Mouse (Mus musculus) hindbrain, embryonic 11.5 days (tissue): ENCODE results near the gene Ttc4. TPM values are rescaled to one million over a fixed set of nuclear protein-coding genes. Genes with fewer than 3 reads are reported as not detected.

Experiments used
- ATAC-seq: fragments of 200-750 bp; cut with Nextera tagmentation; 2 replicates; pipeline ENCODE4 v1.8.0; 2017; ENCODE audit warnings: mild to moderate bottlenecking, moderate TSS enrichment, moderate library complexity; ENCODE audit not compliant: low FRiP score
- DNase-seq: peaks from one replicate; pipeline ENCODE4 v3.0.0-alpha.2; 2015; ENCODE audit warnings: low spot score
- H3K27ac ChIP-seq: fragments of 300-500 bp; sonication (generic); 2 replicates; pipeline ENCODE4 v1.5.1; 2014; ENCODE audit warnings: mild to moderate bottlenecking, low read depth, low read length
- H3K27me3 ChIP-seq: fragments of 300-500 bp; sonication (generic); 2 replicates; pipeline ENCODE4 v1.6.1; 2014; ENCODE audit warnings: mild to moderate bottlenecking, low read length, moderate library complexity, mixed read lengths; ENCODE audit not compliant: control insufficient read depth, insufficient read depth
- H3K36me3 ChIP-seq: fragments of 300-500 bp; sonication (generic); 2 replicates; pipeline ENCODE4 v1.6.1; 2014; ENCODE audit warnings: mild to moderate bottlenecking, low read length, moderate library complexity, mixed read lengths; ENCODE audit not compliant: control insufficient read depth, insufficient read depth
- H3K4me1 ChIP-seq: fragments of 300-500 bp; sonication (generic); replicated peaks from 2 replicates; pipeline ENCODE4 v1.6.1; 2014; ENCODE audit warnings: low read length, mixed read lengths; ENCODE audit not compliant: control insufficient read depth, insufficient read depth
- H3K4me2 ChIP-seq: fragments of 300-500 bp; sonication (generic); replicated peaks from 2 replicates; pipeline ENCODE4 v1.6.1; 2014; ENCODE audit warnings: mild to moderate bottlenecking, low read depth, low read length
- H3K4me3 ChIP-seq: fragments of 300-500 bp; sonication (generic); 2 replicates; pipeline ENCODE4 v1.5.1; 2014; ENCODE audit warnings: low read depth, low read length
- H3K9ac ChIP-seq: fragments of 300-500 bp; sonication (generic); 2 replicates; pipeline ENCODE4 v1.6.1; 2014; ENCODE audit warnings: low read depth, low read length
- H3K9me3 ChIP-seq: fragments of 300-500 bp; sonication (generic); 2 replicates; pipeline ENCODE4 v1.6.1; 2016; ENCODE audit warnings: low read length; ENCODE audit not compliant: control insufficient read depth
- WGBS: fragments of 180-500 bp; shearing (Covaris S2); extraction: QIAGEN DNeasy Blood & Tissue Kit; methylation state at CpG from one replicate; pipeline ENCODE4 v1.1.7; 2014; 5-methylcytosine and 5-hydroxymethylcytosine counted together
- polyA plus RNA-seq: library from polyadenylated mRNA; unstranded; fragments of >200 nt; fragmentation: Nextera tagmentation; extraction: Ambion mirVana; gene quantifications from 2 replicates; pipeline ENCODE4 v1.2.1, GENCODE M21; 2014

The Ttc4 gene
- polyA plus RNA-seq, 1 experiment from 2014 or later: 78.5 TPM

- WGBS: 51% methylated on average over 8 of the region's 8 CpGs
- no peak for ATAC-seq
- Histone ChIP-seq H3K9ac (no peak overlapping the region), H3K27ac (no peak overlapping the region), H3K4me3 (no peak overlapping the region), H3K27me3 (no peaks in the 10 kb centered on the region), H3K9me3 (no peaks in the 10 kb centered on the region), H3K4me2 (no peak overlapping the region), H3K36me3 (no peaks in the 10 kb centered on the region), H3K4me1 (no peaks in the 10 kb centered on the region)
- no peak for DNase-seq
Measured at GRCm38 (mm10) chr4:106643483-106644217, 35.1 kb downstream of the Ttc4 start.

DNA sequence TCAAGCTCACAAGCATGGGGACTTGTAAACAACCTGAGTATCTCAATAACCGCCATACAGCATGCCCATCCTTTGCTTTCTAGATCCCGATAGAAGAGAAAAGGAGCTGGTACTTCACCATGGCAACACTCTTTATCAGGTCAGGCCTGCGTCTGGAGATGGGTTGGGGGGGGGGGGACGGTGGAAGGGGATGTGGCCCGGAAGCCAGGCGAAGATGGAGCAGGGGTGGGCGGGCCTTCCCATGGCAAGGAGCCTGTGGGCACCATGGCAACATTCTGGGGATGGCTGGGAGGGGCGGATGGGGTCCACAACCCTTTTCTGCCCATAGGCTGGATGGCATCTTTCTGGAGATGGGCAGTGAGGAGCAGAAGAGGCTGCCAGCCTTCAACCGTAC lies 44.7 kb downstream of the Ttc4 start:
- Histone ChIP-seq H3K9ac (no peak overlapping the region), H3K27ac (no peak overlapping the region), H3K4me1 (0 out of 2 replicates have a peak, but pooled peaks cover 2% of the 10 kb centered on the region), H3K36me3 (no peaks in the 10 kb centered on the region), H3K4me3 (no peak overlapping the region), H3K9me3 (no peaks in the 10 kb centered on the region), H3K4me2 (no peak overlapping the region), H3K27me3 (no peaks in the 10 kb centered on the region)
- DNase-seq (no peak), ATAC-seq (no peak)
- 45% methylated on average over 9 of the region's 9 CpGs for WGBS

DNA sequence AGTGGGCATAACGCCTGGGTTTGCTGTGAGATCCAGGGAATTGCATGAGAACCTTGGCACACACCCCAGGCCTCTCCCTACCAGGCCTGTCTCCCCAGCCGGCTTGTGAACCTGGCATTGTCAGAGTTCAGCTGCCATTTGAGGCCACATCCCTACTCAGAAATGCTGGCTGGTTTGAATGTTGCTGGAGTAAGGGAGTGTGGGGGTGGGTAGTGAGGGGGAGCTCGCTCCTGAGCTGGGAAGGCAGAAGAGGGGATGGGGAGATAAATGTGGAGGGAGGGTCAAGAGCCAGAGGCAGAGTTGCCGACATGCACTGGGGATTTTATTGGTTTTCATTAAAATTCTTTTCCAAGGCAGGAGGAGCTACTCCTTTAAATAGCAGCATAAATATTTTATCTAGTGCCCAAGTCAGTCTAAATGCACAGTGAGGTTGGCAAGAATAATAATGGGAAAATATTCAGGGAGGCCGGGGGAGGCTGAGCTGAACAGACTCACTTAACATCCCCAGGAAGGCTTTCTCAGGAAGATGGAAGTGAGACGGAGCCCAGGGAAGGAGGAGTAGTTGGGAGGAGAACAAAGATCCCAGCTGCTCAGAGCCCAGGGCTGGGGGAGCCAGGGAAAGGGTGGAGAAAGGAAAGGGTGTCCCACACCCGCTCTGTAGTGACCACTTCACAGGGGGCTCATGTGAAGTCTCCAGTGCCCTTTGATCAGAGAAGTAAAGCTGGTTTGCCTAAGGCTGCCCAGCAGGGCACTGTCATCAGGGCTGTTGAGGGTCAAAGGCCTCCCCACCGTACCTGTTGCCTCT lies 45.3 kb downstream of the Ttc4 start:
- H3K4me2 ChIP-seq: no peak overlapping the region
- no peaks in the 10 kb centered on the region for H3K9me3 ChIP-seq
- no peak for ATAC-seq
- no peaks in the 10 kb centered on the region for H3K27me3 ChIP-seq
- H3K4me1 ChIP-seq: 0 out of 2 replicates have a peak, but pooled peaks cover 2% of the 10 kb centered on the region
- H3K4me3 ChIP-seq: no peak overlapping the region
- no peak overlapping the region for H3K27ac ChIP-seq
- no peak for DNase-seq
- WGBS: 42% methylated on average over 8 of the region's 8 CpGs
- H3K9ac ChIP-seq: no peak overlapping the region
- H3K36me3 ChIP-seq: no peaks in the 10 kb centered on the region

GRCm38 (mm10) chr4:106632313-106632712 lies 46.4 kb downstream of the Ttc4 start:
- Histone ChIP-seq H3K27ac (no peak overlapping the region), H3K27me3 (no peaks in the 10 kb centered on the region), H3K9me3 (no peaks in the 10 kb centered on the region), H3K36me3 (no peaks in the 10 kb centered on the region), H3K4me1 (0 out of 2 replicates have a peak, but pooled peaks cover 2% of the 10 kb centered on the region), H3K4me3 (no peak overlapping the region), H3K4me2 (no peak overlapping the region), H3K9ac (no peak overlapping the region)
- no peak for DNase-seq
- no peak for ATAC-seq
- WGBS: 64% methylated on average over 1 of the region's 3 CpGs

GRCm38 (mm10) chr4:106630333-106631220 lies 48.2 kb downstream of the Ttc4 start:
- Histone ChIP-seq H3K4me1 (0 out of 2 replicates have a peak, but pooled peaks cover 2% of the 10 kb centered on the region), H3K9me3 (no peaks in the 10 kb centered on the region), H3K4me3 (no peak overlapping the region), H3K27me3 (no peaks in the 10 kb centered on the region), H3K36me3 (no peaks in the 10 kb centered on the region), H3K27ac (no peak overlapping the region), H3K4me2 (no peak overlapping the region), H3K9ac (no peak overlapping the region)
- ATAC-seq: peak; percentile 76
- 30% methylated on average over 14 of the region's 14 CpGs for WGBS
- DNase-seq: peak; percentile 80

DNA sequence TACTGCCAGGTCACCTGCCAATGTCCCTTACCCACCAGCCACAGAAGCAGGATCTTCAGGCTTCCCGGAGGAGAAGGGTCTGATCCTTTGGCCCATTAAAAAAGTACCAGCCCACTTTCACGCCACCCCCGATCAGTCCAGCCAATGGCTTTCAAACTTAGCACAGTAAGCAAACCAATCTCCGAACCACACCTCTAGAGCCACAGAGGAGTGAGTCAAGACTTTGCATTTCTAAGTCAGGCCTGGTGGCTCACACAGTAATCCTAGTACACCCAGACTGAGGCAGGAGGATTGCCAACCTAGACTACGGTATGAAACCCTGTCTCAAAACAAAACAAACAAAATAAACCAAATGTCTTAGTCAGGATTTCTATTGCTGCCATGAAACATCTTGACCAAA lies 49.4 kb downstream of the Ttc4 start:
- ATAC-seq: no peak
- no peak overlapping the region for H3K4me3 ChIP-seq
- H3K27ac ChIP-seq: no peak overlapping the region
- H3K9ac ChIP-seq: no peak overlapping the region
- no peaks in the 10 kb centered on the region for H3K27me3 ChIP-seq
- H3K4me1 ChIP-seq: 0 out of 2 replicates have a peak, but pooled peaks cover 2% of the 10 kb centered on the region
- no peaks in the 10 kb centered on the region for H3K9me3 ChIP-seq
- no peaks in the 10 kb centered on the region for H3K36me3 ChIP-seq
- no peak for DNase-seq
- WGBS: 73% methylated on average over 5 of the region's 5 CpGs
- no peak overlapping the region for H3K4me2 ChIP-seq

DNA sequence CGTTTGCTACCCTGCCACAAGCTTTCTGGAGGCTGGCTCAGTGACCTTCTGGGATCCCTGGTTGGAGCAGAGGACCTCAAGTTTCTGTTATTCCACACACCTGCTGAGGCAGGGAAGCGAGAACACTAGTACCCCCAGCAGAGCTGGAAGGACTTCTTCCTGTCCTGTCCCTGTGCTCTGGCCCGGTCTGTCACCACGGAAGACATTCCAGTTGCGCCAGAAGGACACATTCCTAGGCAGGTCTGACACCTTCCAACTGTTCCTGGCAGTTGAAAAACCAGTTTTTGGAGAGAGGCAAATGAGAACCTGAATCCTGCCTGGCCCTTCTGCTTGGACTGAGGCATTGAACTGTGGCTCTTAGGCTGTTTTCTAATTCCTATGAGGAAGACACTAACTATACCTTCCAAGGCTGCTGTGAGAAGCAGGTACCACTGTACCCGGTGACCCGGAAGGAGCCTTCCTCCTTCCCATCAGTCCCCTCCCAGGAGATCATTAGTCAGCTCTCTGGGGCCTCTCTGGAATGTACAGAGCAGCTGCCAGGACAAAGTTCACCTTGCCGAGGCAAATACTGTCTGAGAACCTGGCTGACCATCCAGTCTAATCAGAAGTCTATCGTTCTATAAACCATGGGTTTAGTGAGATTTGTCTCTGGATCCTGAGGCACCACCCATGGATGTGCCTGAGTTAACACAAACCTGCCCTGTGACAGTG lies 49.9 kb downstream of the Ttc4 start:
- Histone ChIP-seq H3K27me3 (peaks cover 3% of the 10 kb centered on the region), H3K9ac (no peak overlapping the region), H3K9me3 (no peaks in the 10 kb centered on the region), H3K4me1 (0 out of 2 replicates have a peak, but pooled peaks cover 2% of the 10 kb centered on the region), H3K4me2 (no peak overlapping the region), H3K36me3 (no peaks in the 10 kb centered on the region), H3K4me3 (no peak overlapping the region), H3K27ac (no peak overlapping the region)
- ATAC-seq (no peak), DNase-seq (no peak)
- 60% methylated on average over 9 of the region's 9 CpGs for WGBS

GRCm38 (mm10) chr4:106627809-106628208 lies 50.9 kb downstream of the Ttc4 start:
- peaks cover 13% of the 10 kb centered on the region for H3K27me3 ChIP-seq
- no peak overlapping the region for H3K4me3 ChIP-seq
- H3K9me3 ChIP-seq: no peaks in the 10 kb centered on the region
- WGBS: 77% methylated on average over 5 of the region's 5 CpGs
- no peak overlapping the region for H3K4me2 ChIP-seq
- H3K36me3 ChIP-seq: no peaks in the 10 kb centered on the region
- no peak overlapping the region for H3K27ac ChIP-seq
- 0 out of 2 replicates have a peak, but pooled peaks cover 2% of the 10 kb centered on the region for H3K4me1 ChIP-seq
- H3K9ac ChIP-seq: no peak overlapping the region
- ATAC-seq: no peak
- no peak for DNase-seq
